Mouse (Mus musculus) c-Kit-positive CD71-positive TER-119-positive erythroid progenitor cells, embryonic 14.5 days (primary cell): ENCODE results near the gene Scn5a.

ENCODE experiments used
- DNase-seq: peaks from one replicate; pipeline ENCODE4 v3.0.0-alpha.2; 2013; ENCODE audit warnings: low spot score

Scn5a gene

DNA sequence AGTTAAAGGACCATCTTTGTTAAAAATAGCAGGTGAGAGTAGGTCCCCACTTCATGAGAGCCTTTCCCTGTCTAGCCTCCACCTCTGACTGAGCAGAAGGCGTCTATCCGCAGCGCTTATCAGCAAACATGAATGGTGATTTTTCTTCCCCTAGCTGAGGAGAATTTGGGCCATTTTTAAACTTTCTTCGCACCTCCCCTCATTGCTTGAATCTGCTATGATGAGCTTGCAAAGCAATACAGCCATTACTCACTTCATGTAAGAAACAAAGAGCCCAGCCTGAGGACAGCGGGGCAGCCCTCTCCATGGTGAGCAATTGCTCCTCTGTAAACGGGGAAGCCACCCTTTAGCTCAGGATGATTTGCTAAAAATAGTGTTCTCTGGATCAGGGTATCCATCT, 14.0 kb downstream of the Scn5a start:
- no peak for DNase-seq

DNA sequence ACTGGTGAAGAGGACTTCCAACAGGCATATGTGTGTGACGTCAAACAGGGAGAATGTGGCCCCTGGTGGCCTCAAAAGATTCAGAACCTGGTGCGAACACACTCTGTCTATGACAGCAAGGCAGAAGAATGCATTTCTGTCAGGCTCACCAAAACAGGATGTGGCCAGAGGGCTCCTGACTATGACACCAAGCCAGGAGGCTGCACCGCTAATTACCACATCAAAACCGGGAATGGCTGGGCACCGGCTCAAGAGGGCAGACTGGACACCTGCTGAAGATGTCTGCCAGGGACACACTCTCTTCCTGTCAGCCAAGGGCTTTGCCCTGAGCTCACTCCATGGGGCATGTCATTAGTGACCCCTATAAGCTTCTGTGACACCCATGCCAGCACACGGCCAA, 15.2 kb downstream of the Scn5a start:
- DNase-seq, result no peak

DNA sequence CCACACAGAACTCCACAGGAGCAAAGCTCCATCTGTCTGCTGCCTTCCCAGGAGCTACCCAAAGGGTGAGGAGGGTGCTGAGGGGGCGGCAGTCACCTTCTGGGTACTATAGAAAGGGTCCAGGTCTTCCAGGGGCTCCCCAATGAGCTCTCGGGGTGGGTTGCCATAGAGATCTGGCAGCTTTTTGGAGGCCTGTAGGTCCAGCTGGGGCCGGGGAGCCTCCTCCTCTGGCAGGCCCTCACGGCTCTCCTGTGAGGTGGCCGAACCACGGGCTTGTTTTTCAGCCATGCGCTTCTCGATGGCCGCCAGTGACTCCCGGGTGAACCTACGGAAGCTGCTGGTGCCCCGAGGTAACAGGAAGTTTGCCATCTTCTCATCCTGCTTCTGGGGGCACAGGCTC, 16.6 kb downstream of the Scn5a start:
- no peak for DNase-seq

DNA sequence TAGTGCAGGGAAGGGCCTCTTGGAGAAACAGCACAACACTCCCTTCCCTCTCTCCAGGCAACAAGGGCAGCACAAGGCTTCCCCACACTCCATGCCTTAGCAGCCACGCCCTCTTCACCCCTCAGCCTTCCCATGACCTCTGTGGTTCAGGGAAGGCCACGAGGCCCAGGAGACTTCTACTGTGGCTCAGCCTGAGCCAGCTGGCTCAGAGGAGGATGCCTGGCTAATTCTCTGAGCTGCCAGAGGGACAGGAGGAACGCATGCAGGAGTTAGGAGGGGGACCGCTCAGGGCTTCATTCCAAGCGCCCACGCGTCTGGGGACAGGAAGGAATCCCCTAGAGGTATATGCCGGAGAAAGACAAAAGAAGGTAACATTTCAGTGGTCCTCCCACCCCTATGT, 17.1 kb downstream of the Scn5a start:
- no peak for DNase-seq

DNA sequence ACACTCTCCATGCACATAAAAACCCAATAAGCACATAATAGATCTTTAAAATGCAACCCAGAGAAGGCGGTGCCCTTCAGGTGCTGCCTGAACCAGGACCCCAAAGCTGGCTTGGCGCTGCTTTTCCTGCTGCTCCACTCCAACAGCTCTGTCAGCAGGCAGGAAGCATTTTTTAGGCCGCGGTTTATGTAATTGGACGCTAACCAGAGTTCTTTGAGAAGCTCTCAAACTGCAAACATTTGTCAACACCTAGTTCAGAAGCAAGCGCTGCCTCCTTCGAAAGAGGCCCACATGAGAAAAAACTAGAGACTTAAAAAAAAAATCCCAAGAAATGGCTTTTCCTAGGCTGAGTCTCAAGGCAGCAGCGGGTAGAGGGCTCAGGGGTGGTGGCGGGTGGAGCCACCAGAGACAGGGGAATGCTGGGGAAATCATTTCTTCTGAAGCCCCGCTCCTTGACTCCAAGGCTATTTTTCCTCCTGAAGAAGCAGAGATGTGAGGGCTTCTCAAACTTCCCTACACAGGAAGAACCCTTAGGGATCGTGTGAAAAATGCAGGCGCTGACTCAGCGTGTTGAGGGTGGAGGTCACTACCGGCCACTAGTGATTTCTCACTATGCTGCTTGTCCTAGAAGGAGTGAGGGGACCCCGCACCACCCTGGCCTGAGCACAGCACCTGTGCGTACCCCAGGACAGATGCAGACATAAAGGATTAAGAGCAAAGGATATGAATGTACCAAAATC, 19.1 kb downstream of the Scn5a start:
- DNase-seq, result no peak

DNA sequence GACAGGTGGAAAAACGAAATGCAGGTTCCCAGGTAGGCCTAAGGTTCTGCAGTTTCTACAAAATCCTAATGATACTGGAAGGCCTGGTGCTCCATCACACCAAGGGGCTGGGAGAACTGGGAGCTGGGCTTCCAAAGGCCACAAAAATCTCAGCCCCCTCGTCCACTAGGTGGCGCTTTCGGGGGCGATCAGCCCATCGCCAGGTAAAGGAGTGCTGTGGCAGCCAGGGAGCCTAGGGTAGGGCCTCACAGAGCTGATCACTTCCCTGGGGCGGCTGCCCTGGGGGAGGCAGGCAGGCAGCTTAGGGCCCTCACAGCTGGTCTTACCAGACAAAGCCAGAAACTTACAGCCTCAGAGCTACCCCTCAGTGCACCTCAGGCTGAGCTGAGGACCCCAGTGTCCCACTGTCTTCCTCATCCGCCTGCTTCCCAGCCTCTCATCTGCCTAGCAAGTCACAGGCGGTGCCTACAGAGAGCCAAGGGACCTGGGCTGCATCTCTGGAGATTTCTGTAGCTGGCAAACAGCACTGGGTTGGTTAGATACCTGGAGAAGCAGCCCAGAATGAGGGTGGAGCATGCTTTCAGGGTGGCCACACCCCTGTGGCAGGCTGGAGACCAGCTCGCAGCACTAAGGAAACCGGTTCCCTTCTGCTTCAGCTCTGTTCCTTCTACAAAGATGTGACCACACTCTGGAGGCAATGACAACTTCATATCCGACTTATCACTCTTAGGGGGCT, 20.5 kb downstream of the Scn5a start:
- DNase-seq, result peak; percentile 11

DNA sequence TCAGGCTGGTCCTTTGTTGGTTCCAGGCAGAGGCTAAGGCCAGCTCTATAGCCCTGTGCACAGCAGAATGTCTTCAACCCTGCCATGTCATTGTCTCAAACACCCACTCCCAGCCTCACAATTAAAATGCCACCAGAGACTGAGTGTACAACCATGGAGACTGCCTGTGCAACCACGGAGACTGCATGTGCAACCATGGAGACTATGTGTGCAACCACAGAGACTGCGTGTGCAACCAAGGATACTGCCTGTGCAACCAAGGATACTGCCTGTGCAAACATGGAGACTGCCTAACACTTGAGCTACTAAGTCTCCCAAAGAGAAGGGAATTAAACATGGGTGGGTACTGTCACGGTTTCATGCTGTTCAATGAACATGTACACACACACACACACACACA, 22.8 kb downstream of the Scn5a start:
- DNase-seq, result no peak

DNA sequence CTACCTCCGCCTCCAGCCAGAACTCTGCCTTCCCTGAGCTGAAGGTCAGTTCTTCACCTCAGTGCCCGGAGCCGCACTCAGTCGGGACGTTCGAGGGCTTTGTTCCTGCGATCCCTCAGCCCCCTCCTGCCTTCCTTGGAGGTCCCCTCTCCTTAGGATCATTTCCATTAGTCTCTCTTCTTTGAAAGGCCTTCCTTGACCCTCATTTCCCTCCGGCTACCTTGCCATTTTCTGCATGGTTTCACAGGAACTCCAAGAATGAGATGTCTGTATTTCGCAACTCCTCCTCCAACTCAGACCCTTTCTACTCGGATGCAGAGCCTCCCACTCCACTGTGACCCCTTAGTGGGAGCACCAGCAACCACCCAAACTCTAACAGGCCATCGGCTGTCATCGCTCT, 31.3 kb downstream of the Scn5a start:
- no peak for DNase-seq

DNA sequence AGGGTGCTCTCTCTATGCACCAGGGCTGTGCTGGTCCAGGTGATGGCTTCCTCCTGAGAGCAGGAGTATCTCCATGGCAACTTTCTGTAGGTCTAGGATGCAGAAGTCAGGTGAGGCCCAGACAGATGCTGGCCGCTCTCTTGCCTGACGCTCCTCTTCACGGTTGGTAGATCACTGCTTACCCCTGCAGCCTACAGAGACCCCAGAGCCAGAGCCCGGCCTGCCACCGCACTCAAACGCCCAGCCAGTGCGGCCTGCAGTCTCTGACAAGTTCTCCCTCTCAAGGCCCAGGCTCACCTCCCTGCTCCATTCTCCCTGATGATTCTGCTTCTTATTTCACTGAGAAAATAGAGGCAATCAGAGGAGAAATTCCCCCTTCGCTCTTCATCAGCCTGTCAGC, 31.7 kb downstream of the Scn5a start:
- no peak for DNase-seq

DNA sequence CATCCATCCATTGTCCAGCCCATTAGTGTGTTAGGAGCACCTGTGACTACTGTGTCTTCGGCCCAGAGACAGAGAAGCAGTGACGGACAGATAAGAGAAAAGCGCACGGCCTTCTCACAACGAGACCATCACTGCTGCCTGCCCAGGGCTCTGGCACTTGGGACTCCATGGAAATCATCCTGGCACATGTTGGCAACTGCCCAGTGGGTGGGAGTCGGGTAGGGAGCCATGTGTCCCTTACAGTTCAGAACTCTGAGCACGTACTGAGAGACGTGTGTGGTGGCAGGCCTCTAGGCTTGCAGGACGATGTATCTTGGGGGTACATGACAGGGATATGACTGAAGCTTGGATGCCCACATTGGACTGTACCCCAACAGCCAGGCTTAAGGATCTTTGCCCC, 38.1 kb downstream of the Scn5a start:
- no peak for DNase-seq

DNA sequence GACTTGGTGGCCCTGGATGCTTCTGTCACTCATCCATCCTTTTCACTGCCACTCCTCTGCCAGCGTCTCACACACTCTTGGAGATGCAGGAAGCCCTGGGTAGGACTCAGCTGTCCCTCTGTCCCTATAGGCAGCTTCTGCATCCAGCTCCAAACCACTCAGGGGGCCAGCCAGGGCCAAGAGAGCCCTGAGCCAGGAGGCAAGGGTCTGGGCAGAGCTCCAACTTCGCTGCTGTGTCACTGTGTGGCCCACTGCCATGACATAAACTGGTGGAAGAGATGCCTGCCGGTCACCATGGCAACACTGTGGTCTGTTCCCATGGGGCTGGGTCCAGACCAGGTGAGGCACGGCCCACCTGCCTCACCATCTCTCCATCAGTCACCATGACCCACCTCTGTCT, 41.0 kb downstream of the Scn5a start:
- DNase-seq, result no peak

DNA sequence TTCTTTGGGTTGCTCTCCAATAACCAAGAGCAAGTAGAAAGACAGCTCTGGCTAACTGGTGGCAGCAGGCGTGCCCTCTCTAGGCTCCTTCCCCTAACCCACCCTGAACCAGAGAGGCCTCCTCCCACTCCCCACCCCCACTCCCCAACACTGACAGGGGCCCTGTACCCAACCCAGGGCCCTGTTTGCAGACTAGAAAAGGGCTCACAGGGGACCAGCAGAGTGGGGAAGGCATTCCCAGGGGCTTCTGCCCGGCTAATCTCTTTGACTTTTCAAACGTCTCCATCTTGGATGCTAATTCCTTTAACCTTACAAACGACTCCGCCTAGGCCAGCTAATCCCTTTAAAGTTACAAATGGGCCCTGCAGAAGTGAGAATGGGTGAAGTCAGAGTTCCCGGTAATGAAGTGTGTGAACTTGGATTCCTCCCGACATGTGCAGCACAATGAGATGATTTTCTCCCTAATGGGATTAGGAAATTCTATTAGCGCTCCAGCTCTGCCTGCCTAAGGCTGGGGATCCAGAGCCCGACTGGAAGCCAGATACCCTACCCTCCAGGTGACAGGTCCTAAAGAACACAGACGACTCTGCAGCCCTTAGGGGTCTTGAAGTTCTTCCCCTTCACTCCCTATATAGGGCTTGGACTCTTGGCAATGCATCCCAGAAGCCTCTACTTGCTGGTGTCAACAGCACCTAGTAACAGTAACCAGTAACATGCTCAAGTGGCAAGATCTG, 47.0 kb downstream of the Scn5a start:
- no peak for DNase-seq

DNA sequence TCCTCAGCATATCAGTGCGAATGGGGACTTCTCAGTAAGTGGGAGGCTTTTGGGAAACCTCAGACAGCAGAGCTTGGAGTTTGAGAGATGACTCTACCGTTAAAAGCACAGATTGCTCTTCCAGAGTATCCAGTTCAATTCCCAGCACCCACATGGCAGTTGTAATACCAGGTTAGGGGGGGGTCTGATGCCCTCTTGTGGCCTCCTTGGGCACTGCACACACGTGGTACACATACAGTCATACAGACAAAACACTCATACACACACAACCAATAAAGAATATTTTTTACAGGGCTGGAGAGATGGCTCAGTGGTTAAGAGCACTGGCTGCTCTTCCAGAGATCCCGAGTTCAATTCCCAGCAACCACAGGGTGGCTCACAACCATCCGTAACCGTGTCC, 54.3 kb downstream of the Scn5a start:
- DNase-seq, result no peak

DNA sequence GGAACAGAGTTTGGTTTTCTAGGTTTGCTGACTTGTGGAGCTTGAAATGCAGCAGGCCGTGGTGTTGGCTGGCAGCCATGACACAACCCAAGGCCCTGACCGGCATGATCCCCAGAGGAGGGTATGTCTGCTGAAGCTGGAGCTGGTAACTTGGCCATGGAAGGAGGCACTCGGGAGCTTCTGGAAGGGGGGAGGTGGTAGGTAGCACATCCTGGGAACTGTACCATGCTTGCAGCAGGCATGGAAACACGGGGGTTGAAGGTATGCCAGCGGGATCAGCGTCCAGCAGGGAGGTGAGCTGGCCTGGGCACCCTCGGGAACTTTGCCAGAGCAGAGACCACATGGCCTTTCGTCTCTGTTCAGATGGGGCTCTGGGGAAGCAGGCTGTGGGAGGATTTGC, 55.5 kb downstream of the Scn5a start:
- DNase-seq, result no peak

DNA sequence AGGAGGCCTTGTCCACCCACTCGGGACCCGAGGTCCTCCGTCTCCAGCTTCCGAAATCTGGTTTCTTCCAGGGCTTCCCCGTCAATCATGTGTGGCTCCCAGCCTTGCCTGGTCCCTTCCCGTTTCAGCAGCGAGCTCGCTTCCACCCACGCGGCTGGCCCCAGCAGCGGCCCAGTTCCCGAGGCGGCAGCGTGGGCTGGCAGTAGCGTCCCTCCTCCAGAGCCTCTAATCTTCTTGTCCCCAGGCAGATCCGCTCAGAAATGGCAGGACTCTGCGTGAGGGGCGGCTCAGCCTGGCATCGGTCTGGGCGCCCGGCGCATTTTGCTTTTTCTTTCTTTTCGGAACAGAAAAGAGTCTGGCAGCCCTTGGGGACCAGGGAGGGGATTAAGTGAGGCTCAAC, 59.7 kb downstream of the Scn5a start:
- DNase-seq, result no peak

DNA sequence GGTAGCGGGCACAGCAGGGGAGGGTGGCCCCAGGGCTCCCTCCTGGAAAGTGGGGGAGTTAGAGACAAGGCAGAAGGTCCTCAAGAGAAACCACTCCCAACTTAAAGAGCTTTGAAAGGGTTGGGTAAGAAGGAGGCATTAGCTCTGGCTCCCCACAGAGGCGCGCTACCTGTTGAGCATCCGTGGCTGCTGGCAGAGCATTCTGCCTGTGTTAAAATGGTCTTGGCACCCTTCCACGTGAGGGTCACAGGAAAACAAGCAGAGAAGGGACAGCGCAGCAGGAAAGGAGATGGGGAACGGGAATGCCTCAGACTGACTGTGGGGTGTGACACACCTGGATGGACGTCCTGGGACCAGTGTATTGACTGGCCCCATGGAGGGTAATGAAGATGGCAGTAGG, 60.6 kb downstream of the Scn5a start:
- no peak for DNase-seq

DNA sequence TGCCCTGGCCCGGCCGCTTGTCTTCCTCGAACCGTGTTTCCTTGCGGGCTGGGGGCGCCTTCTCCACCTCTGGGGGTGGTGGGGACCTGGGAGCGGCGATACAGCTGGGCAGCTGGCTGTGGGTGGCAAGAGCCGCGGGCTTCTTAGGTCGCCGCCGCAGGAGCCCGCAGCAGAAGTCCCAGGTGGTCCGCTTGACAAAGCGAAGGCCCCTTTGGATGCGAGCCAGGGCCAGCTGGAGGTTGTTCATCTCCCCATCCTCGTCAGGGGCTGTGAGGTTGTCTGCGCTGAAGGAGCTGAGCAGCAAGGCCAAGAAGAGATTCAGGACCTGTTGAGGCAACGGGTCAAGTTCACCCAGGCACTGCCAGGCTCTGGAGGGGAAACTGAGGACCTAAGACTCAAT, 61.3 kb downstream of the Scn5a start:
- no peak for DNase-seq

DNA sequence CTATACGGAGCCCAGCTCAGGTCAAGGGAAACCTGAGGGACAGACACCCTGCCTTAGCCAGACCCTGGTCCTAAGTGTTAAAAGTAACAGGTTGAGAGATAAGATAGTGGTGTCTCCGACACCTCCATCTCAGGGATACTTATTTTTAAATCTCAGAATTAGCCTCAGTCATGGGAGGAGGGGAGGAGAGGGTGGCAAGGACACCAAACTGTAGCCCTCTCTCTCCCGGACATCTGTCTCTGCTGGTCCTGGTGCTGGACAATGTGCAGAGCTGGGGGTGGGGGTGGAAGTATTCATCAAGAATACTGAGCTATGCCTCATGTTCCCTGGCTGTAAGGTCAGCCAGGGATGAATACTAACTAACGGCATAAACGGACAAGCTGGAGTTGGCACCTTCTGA, 62.0 kb downstream of the Scn5a start:
- no peak for DNase-seq

DNA sequence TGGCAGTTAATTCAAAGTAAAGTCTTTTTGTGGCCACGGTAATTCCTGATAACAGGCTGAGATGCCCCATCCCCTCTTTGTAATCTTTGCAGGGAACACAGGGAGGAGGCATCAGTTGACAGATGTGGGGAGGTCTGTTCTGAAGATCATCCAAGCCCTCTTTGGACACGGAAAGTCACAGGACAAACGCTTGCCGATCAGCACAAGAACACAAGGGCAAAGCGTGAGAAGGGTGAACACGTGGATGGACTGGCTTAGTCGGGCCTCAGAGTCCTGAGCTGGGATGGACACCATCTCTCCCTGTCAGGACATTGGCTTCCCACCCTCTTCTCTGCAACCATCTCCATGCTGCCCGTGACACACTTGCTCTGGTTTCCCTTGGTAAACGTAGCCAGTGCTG, 63.4 kb downstream of the Scn5a start:
- DNase-seq, result no peak

DNA sequence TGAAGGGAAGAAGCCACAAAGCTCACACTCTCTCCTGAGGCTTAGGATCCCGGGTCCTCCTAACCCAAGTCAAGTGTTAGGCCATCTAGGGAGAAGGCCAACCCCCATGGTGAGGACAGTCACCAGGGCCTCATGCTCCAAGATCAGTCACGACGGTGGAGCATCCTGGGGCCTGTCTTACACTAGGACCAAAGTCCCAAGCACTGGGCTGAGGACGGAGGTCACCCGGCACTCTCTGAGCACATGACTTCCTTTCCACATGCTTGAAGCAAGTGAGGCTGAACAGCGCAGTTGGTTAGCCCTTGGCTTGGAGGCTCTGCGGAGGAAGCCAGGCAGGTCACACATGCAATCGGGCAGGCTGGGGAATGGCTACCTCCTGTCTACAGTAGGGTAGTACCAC, 63.8 kb downstream of the Scn5a start:
- no peak for DNase-seq

DNA sequence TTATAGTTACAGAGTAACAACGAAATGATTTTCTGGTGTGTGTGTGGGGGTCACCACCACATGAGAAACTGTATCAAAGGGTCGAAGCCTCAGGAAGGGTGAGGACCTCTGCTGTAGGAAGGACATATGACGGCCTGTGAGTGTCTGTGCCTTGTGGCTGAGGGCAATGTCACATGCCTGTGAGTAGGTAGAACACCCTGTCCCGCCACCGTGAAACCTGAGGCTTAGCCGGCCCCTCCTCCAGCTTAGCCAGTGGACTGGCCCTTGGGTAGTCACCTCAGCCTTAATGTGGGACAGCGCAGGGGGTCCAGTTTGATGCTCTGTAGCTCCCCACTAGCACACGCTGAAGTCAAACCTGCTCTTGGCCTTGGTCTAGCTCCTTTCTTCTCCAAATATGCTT, 65.0 kb downstream of the Scn5a start:
- no peak for DNase-seq

DNA sequence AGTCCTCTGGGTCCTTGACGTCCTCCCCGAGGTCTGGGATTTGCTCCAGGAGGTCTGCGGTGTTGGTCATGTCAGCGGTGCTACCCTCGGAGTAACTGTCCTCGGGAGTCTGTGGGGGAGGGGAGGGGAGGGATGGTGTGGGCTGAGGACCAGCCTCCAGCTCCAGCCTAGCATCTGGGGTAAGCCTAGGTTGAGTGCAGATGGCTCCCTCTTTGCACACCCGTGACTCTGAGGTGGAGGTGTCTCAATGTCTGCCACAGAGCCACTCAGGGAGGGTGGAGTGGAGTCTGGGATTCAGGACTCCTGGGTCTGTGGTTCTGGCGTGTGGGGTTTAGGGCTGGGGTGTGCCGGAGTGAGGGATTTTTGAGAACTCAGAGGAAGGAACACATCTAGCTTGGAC, 65.8 kb downstream of the Scn5a start:
- no peak for DNase-seq

DNA sequence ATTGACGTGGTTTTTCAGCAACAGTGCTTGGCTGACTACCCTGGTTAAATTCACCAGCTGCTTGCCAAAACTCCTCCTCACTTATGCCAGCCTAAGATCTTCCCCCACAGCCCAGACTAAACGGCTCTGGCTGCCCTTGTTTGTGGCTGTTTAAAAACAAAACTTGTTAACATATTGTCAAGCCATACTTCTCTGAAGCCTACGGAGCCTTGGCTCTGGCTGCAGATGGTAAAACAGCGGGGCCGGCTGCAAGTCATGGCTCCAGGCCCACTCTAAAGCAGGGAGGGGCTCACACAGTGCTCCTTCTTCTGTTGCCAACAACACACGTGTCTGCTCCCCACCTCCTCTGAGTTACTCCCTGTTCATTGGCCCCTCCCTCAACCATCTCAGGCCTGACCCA, 67.9 kb downstream of the Scn5a start:
- no peak for DNase-seq
